Mouse (Mus musculus) liver, adult 2 months (tissue): ENCODE results near the gene Cx3cl1.

ENCODE experiments used
- CTCF ChIP-seq: fragments of 200-500 bp; IDR thresholded peaks from 2 replicates; pipeline ENCODE4 v1.5.1; 2011; ENCODE audit warnings: low read depth, low read length, control low read depth
- POLR2A ChIP-seq: fragments of 200-500 bp; IDR thresholded peaks from 2 replicates; pipeline ENCODE4 v1.6.1; 2011; ENCODE audit warnings: low read length, control low read depth; ENCODE audit not compliant: insufficient read depth; ENCODE audit errors: extremely low read depth

DNA sequence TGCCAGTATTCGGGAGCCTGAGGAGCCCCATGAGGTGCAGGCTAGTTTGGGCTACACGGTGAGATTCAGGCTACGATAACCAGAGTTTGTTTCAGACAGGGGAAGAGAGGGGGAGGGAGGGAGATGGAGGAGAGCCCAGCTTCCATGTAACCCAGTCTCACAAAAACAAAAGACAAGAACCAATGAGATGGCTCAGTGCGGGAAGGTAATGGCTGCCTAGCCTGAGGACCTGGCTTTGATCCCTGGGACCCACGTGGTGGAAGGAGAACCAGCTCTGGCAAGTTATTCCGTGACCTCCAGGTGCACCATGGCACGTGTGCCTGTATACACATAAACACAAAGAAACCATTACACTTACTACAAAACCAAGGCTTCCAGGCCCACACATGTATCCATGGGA lies 48.7 kb downstream of the Cx3cl1 start:
- TF ChIP-seq POLR2A = no peak
- no peak for TF ChIP-seq CTCF
